Mouse (Mus musculus): ENCODE data around the gene Myo7a. TPM values are rescaled to one million over a fixed set of nuclear protein-coding genes. Genes with fewer than 3 reads are reported as not detected.
A peak's percentile ranks its signal among the peaks of the same experiment; 100 is the strongest.

Myo7a gene
- polyA plus RNA-seq, 1 experiment from 2014 or later = 17.3 TPM

DNA sequence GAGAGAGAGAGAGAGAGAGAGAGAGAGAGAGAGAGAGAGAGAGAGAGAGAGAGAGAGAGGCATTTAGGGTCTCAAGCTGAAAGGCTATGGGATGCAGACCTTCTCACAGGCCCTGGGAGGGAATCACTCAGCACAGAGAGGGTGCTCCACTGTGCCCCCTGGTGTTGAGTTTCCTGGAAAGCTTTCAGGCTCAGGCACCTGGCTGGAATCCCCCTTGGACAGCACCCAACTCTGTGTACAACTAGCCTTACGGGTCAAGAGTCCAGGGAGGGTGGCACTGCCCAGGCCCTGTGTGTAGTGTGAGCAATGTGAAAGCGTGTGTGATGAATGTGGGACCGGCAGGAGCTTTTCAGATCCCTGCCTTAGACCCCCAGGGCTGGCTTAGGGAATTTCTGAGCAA is 21.9 kb upstream of the Myo7a start:
- ATAC-seq (ENCODE audit: low FRiP score) = no peak
- Histone ChIP-seq H3K27me3 (peaks cover 8% of the 10 kb centered on the region; the same call in 1 of the 2 replicates), H3K27ac (no peak overlapping the region), H3K4me1 (replicated peaks) (peaks cover 44% of the 10 kb centered on the region), H3K4me2 (no peak overlapping the region), H3K36me3 (no peaks in the 10 kb centered on the region), H3K4me3 (no peak overlapping the region), H3K9ac (no peak overlapping the region), H3K9me3 (no peaks in the 10 kb centered on the region)
- WGBS = 61% methylated on average over 3 of the region's 3 CpGs

DNA sequence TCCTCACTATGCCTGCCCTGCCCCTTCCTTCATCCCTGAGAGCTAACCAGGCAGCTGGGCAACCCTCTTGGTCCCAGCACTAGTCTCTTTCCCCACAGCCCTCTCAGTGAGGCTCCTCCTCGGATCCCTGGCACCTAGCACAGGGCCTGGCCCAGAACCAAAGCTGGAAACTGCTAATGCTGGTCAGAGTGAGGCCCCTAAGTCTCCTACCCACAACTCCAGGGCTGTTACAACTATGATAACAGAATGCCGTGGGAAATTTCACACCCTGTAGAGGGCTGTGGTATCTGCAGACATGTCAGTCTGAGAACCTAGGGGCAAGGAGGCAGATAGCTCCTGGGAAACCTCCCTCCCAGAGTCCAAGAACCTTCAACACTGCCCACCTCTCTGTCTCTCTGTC is 21.3 kb upstream of the Myo7a start:
- H3K4me1 ChIP-seq (replicated peaks) = peaks cover 40% of the 10 kb centered on the region
- no peaks in the 10 kb centered on the region for H3K36me3 ChIP-seq
- H3K9me3 ChIP-seq = no peaks in the 10 kb centered on the region
- ATAC-seq (ENCODE audit: low FRiP score) = no peak
- H3K4me2 ChIP-seq = no peak overlapping the region
- 44% methylated on average over 2 of the region's 2 CpGs for WGBS
- no peak overlapping the region for H3K9ac ChIP-seq
- H3K27me3 ChIP-seq = peaks cover 8% of the 10 kb centered on the region; the same call in 1 of the 2 replicates
- H3K27ac ChIP-seq = no peak overlapping the region
- no peak overlapping the region for H3K4me3 ChIP-seq

DNA sequence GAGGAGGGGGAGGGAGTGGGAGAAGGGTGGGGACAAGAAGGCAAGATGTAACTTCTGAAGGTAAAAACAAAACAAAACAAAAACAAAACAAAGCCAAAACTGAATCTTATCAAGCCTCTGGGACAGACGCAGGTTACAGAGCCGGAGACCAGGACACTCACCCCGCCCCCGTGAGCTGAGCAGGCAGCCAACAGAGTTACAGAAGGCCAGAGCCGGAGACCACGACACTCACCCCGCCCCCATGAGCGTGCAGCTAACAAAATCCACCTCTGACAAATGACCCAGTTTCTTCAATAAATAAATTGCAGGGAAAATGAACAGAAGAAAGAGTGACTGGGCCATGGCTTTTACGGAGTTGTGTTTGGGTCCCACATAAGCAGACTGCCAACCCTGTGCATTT is 19.9 kb upstream of the Myo7a start:
- no peak overlapping the region for H3K27ac ChIP-seq
- no peak overlapping the region for H3K4me2 ChIP-seq
- peaks cover 40% of the 10 kb centered on the region for H3K4me1 ChIP-seq (replicated peaks)
- H3K9ac ChIP-seq = no peak overlapping the region
- H3K4me3 ChIP-seq = no peak overlapping the region
- no peaks in the 10 kb centered on the region for H3K9me3 ChIP-seq
- peaks cover 9% of the 10 kb centered on the region for H3K36me3 ChIP-seq
- ATAC-seq (ENCODE audit: low FRiP score) = no peak
- WGBS = 25% methylated on average over 9 of the region's 9 CpGs
- H3K27me3 ChIP-seq = no peaks in the 10 kb centered on the region; the same call in 1 of the 2 replicates

DNA sequence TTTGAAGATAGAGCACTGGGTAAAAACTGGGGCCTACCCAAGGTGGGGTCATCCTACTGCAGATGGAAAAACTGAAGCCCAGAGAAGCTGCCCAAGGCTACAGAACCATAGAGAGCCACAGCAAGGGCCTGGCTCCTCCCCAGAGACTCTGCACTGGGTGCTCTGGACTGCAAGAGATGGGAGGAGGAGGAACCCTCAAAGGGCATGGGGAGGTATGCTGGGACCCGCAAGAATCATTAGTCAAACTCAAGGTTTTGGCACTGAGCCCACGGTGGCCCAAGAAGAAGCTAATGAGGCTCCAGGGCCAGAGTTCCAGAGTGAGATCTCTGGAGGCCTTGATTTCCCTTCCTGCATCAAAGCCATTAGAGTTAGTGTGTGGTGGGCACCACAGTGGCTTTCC is 18.7 kb upstream of the Myo7a start:
- H3K36me3 ChIP-seq = peaks cover 9% of the 10 kb centered on the region
- WGBS = 68% methylated on average over 2 of the region's 2 CpGs
- H3K4me3 ChIP-seq = no peak overlapping the region
- no peak overlapping the region for H3K27ac ChIP-seq
- no peak overlapping the region for H3K9ac ChIP-seq
- 0 out of 2 replicates have a peak, but pooled peaks have one; percentile 16 for ATAC-seq (ENCODE audit: low FRiP score)
- no peaks in the 10 kb centered on the region for H3K9me3 ChIP-seq
- no peaks in the 10 kb centered on the region for H3K27me3 ChIP-seq
- peaks cover 34% of the 10 kb centered on the region for H3K4me1 ChIP-seq (replicated peaks)
- H3K4me2 ChIP-seq = no peak overlapping the region

DNA sequence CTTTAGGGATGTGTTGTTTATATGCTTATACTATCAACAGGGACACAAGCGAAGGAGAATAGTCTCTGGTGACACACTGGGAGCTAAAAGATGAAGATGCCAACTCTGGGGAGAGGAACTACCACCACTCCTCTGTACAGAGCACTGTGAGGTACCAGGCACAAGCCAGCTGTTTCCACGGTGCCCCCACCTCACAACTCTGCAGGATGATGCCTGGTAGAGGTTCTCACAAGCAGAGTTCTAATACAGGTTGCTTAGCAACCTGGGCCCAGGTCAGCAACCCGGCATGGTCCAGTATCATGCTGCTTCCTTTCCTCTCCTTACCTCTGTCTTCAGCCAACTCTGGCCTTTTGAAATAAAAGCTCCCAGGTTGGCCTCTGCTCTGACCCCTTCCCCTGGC is 18.3 kb upstream of the Myo7a start:
- Histone ChIP-seq H3K4me1 (replicated peaks) (peaks cover 30% of the 10 kb centered on the region), H3K4me2 (no peak overlapping the region), H3K27ac (no peak overlapping the region), H3K9me3 (no peaks in the 10 kb centered on the region), H3K9ac (no peak overlapping the region), H3K27me3 (no peaks in the 10 kb centered on the region), H3K36me3 (peaks cover 13% of the 10 kb centered on the region), H3K4me3 (no peak overlapping the region)
- 43% methylated on average over 3 of the region's 3 CpGs for WGBS
- ATAC-seq (ENCODE audit: low FRiP score) = peak; percentile 16; the same call in 1 of the 2 replicates

DNA sequence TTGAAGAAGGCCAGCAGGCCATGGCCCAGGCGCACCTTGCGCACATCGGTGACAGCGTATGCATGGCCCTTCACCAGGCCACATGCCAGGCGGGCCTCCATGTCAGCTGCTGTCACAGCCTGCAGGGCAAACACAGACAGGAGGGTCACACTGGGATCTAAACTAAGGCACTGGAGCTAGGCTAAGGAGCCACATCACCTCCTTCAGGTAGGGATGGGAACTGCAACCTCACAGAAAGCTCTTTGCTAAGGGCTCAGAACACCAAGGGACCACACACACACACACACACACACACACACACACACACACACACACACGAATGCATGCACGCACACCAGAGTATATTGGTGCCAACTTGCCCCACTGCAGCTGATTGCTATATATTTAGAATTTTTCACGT is 12.4 kb upstream of the Myo7a start:
- peaks cover 48% of the 10 kb centered on the region for H3K36me3 ChIP-seq
- H3K4me2 ChIP-seq = no peak overlapping the region
- H3K9me3 ChIP-seq = no peaks in the 10 kb centered on the region
- H3K27ac ChIP-seq = no peak overlapping the region
- H3K9ac ChIP-seq = no peak overlapping the region
- H3K4me3 ChIP-seq = no peak overlapping the region
- no peaks in the 10 kb centered on the region for H3K4me1 ChIP-seq (replicated peaks)
- H3K27me3 ChIP-seq = no peaks in the 10 kb centered on the region
- WGBS = 92% methylated on average over 8 of the region's 8 CpGs
- ATAC-seq (ENCODE audit: low FRiP score) = no peak

- no peaks in the 10 kb centered on the region for H3K9me3 ChIP-seq
- peaks cover 49% of the 10 kb centered on the region for H3K36me3 ChIP-seq
- WGBS = 38% methylated on average over 5 of the region's 5 CpGs
- no peak overlapping the region for H3K27ac ChIP-seq
- H3K4me3 ChIP-seq = no peak overlapping the region
- H3K4me2 ChIP-seq = no peak overlapping the region
- H3K9ac ChIP-seq = no peak overlapping the region
- H3K27me3 ChIP-seq = 0 out of 2 replicates have a peak, but pooled peaks cover 5% of the 10 kb centered on the region
- peaks cover 2% of the 10 kb centered on the region for H3K4me1 ChIP-seq (replicated peaks)
- no peak for ATAC-seq (ENCODE audit: low FRiP score)
Measured at GRCm38 (mm10) chr7:98125473-98125872, 6.1 kb upstream of the Myo7a start.

DNA sequence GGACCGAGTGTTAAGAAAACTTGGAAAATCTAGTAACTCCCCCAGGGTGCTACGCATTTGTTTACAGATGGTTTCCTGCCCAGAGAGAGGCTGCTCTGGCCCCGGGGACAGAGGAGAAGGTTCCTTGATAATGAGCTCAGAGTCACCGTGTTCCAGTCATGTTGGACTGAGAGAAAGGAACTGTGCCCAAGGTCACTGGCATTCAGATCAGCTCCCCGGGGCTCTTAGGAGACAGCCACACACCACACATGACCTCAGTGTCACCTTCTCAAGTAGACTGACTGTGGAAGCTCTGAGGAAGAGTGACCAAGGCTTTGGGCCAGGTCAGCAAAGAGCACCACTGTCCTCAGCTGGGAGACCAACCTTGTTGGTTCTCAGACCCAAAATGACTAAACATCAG is 5.4 kb upstream of the Myo7a start:
- ATAC-seq (ENCODE audit: low FRiP score) = no peak
- WGBS = 70% methylated on average over 5 of the region's 5 CpGs
- Histone ChIP-seq H3K9me3 (no peaks in the 10 kb centered on the region), H3K4me2 (no peak overlapping the region), H3K4me3 (no peak overlapping the region), H3K9ac (no peak overlapping the region), H3K27ac (no peak overlapping the region), H3K27me3 (0 out of 2 replicates have a peak, but pooled peaks cover 5% of the 10 kb centered on the region), H3K4me1 (replicated peaks) (peaks cover 7% of the 10 kb centered on the region), H3K36me3 (peaks cover 48% of the 10 kb centered on the region)

- Histone ChIP-seq H3K36me3 (peaks cover 25% of the 10 kb centered on the region), H3K9ac (no peak overlapping the region), H3K27ac (no peak overlapping the region), H3K4me2 (no peak overlapping the region), H3K4me1 (replicated peaks) (peaks cover 16% of the 10 kb centered on the region), H3K9me3 (no peaks in the 10 kb centered on the region), H3K27me3 (0 out of 2 replicates have a peak, but pooled peaks cover 5% of the 10 kb centered on the region), H3K4me3 (no peak overlapping the region)
- 78% methylated on average over 8 of the region's 8 CpGs for WGBS
- ATAC-seq (ENCODE audit: low FRiP score) = no peak
Measured at GRCm38 (mm10) chr7:98121673-98122072, 2.3 kb upstream of the Myo7a start.

- Histone ChIP-seq H3K4me3 (no peak overlapping the region), H3K27me3 (0 out of 2 replicates have a peak, but pooled peaks cover 5% of the 10 kb centered on the region), H3K9me3 (no peaks in the 10 kb centered on the region), H3K27ac (no peak overlapping the region), H3K4me2 (no peak overlapping the region), H3K36me3 (peaks cover 24% of the 10 kb centered on the region), H3K9ac (0 out of 2 replicates have a peak overlapping the region, but pooled peaks have one; percentile 35), H3K4me1 (replicated peaks) (peaks cover 17% of the 10 kb centered on the region)
- 72% methylated on average over 3 of the region's 3 CpGs for WGBS
- ATAC-seq (ENCODE audit: low FRiP score) = no peak
Measured at GRCm38 (mm10) chr7:98121241-98121640, 1.9 kb upstream of the Myo7a start.

DNA sequence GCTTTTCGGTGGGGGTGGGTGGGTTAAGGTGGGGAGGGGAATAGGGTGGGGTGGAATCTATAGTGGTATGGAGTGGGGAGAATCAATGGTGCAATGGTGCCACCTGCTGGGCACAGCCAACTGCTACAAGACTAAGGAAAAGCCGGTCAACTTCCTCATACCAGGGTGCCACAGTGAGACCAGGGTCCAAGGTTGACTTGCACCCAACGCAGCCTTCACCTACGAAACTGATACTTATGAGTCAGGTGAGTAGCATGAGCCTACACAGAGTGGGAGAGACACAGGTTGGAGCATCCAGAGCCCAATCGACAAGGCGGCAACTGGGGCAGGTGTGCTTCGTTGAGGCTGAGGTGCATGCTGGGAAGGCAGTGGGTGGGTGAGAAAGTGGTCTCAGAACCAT is 1.0 kb upstream of the Myo7a start:
- 12% methylated on average over 7 of the region's 7 CpGs for WGBS

DNA sequence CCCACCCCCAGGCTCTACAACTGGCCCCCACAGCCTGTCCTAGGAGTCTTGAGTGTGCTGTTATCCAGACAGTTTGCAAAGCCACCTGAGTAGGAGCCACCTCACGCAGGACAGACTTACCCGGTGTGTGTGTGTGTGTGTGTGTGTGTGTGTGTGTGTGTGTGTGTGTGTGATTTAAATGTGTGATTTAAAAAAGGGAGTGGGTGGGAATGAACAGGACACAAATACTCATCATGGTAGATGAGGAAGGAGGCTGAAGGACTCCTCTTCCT is 573 bp upstream of the Myo7a start:
- 78% methylated on average over 2 of the region's 2 CpGs for WGBS

More for the DNA sequence above, 1.0 kb upstream of the Myo7a start:
- peak; percentile 80 for ATAC-seq (ENCODE audit: low FRiP score)
- Histone ChIP-seq H3K27me3 (0 out of 2 replicates have a peak, but pooled peaks cover 5% of the 10 kb centered on the region), H3K4me1 (replicated peaks) (peaks cover 17% of the 10 kb centered on the region), H3K4me2 (peak overlapping the region; percentile 56), H3K27ac (no peak overlapping the region), H3K36me3 (peaks cover 15% of the 10 kb centered on the region), H3K9ac (peak overlapping the region; percentile 43), H3K9me3 (no peaks in the 10 kb centered on the region), H3K4me3 (peak overlapping the region; percentile 25)

GRCm38 (mm10) chr7:98117012-98117660 is 2.2 kb downstream of the Myo7a start:
- H3K9me3 ChIP-seq = no peaks in the 10 kb centered on the region
- H3K4me1 ChIP-seq (replicated peaks) = peaks cover 17% of the 10 kb centered on the region
- H3K36me3 ChIP-seq = no peaks in the 10 kb centered on the region
- H3K9ac ChIP-seq = peak overlapping the region; percentile 24; the same call in 1 of the 2 replicates
- WGBS = 65% methylated on average over 11 of the region's 11 CpGs
- H3K27ac ChIP-seq = no peak overlapping the region
- peaks cover 14% of the 10 kb centered on the region for H3K27me3 ChIP-seq
- H3K4me2 ChIP-seq = no peak overlapping the region
- no peak overlapping the region for H3K4me3 ChIP-seq
- no peak for ATAC-seq (ENCODE audit: low FRiP score)

More for the DNA sequence above, 573 bp upstream of the Myo7a start:
- H3K4me1 ChIP-seq (replicated peaks) = peaks cover 17% of the 10 kb centered on the region
- H3K27ac ChIP-seq = no peak overlapping the region
- ATAC-seq (ENCODE audit: low FRiP score) = peak; percentile 43
- H3K27me3 ChIP-seq = 0 out of 2 replicates have a peak, but pooled peaks cover 5% of the 10 kb centered on the region
- no peaks in the 10 kb centered on the region for H3K9me3 ChIP-seq
- H3K9ac ChIP-seq = no peak overlapping the region
- no peak overlapping the region for H3K4me2 ChIP-seq
- H3K36me3 ChIP-seq = peaks cover 11% of the 10 kb centered on the region
- H3K4me3 ChIP-seq = no peak overlapping the region

Data from hindbrain, embryonic 13.5 days (tissue).